Mouse (Mus musculus) megakaryocyte, embryonic 14.5 days (primary cell): ENCODE measurements at regions not wholly inside any gene's neighbourhood (a gene's known extent, or its start where the extent isn't known, plus 50 kb on each side); places are given as distances from the start of the nearest gene placed in this dataset.

Experiments
- FLI1 ChIP-seq: IDR thresholded peaks from 2 replicates; pipeline ENCODE4 v1.6.1; 2012; ENCODE audit warnings: low read length, inconsistent platforms, mixed read lengths
- GATA1 ChIP-seq: IDR thresholded peaks from 3 replicates; pipeline ENCODE4 v1.6.1; 2012; ENCODE audit warnings: mixed read lengths, low read length, inconsistent platforms, borderline replicate concordance

DNA sequence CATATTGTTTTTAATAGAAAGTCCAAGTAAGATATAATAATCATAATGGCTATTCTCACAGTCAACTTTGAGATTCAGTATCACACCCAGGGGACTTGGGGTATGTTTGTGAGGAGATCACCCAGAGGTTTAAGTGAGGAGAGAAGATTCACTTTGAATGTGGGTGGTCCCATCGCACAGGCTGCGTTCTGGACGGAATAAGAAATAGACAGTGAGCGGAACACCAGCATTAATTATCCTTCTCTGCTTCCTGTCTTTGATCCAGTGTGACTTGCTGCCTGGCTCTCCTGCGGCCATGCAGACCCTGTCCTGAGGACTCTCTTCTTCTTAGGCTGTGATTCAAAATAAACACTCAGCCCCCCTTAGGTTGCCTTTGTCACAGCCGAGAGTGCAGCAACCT, 60.6 kb upstream of the Kras start:
- no peak for TF ChIP-seq GATA1
- TF ChIP-seq FLI1, result no peak
